Mouse (Mus musculus): Measurements from ENCODE around the gene Rhbdf1.

Rhbdf1 gene

GRCm38 (mm10) chr11:32238093-32238860, 16.2 kb upstream of the Rhbdf1 start:
- DNase-seq, result peak; percentile 79

DNA sequence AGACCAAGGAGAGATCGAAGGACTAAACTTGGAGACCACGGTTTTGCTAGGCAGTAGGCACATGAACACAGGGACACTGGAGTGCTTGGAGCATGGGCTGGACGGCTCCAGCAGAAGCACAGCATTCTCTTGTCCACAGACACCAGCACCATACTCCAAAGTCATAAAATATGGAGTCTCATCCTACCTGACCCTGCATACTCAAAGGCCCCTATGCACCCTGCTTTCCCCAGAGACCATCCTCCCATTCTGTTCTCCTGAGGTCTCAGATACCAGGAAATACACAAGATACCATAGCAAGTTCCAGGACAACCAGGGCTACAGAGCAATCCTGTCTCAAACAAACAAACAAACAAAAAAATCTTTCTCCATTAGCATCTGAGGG, 15.3 kb upstream of the Rhbdf1 start:
- DNase-seq, result no peak

DNA sequence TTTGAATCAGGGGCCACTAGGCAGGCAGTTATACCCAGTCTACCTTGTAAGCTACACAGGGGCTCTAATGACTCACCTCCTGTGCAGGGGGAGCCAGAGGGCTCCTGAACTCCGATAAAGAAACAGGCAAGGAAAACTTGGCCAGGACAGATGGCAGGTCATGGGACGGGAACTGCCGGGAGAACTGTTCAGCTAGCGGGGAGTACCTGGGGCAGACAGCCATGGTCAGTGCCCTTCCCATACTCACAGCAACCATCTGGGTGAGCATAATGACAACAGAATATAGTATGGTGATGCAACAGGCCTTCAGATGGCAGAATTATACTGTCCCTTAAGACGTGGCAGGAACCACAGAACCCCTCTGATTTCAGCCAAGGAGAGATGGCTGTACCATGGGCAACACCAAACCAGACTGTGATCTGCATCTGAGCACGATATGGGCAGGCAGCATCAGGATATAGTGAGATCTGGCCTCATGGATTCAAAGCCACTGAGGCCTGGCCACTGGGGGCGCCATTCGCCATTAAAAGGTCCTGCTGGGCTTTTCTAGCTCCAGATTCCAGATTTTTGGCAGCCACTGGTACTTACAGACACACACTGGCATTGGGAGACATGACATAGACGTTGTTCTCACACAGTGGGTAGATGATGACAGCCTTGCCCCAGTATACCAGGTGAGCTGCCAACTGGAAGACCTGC, 14.8 kb upstream of the Rhbdf1 start:
- DNase-seq, result peak; percentile 71

DNA sequence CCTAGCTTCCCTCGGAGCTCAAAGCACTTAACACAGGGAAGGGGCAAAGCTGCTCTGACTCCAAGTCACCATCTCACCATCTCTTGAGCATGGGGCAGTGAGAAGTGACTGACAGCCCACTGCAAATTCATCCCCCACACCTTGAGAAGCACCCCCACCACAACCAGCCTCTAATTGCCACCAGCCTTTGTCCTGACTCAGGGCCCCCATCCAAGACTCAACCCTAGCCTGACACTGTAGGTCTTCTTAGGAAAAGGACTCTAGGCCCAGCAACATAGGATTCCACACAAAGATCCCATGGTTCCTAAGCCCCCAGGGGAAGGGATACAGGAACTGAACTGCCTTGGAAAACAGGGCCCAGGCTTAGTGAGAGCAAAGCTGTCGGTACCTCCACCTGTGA, 14.0 kb upstream of the Rhbdf1 start:
- DNase-seq, result no peak

GRCm38 (mm10) chr11:32235646-32236045, 13.5 kb upstream of the Rhbdf1 start:
- DNase-seq, result peak; percentile 68

GRCm38 (mm10) chr11:32234816-32235485, 12.9 kb upstream of the Rhbdf1 start:
- no peak for DNase-seq

GRCm38 (mm10) chr11:32233895-32234294, 11.8 kb upstream of the Rhbdf1 start:
- DNase-seq, result no peak

DNA sequence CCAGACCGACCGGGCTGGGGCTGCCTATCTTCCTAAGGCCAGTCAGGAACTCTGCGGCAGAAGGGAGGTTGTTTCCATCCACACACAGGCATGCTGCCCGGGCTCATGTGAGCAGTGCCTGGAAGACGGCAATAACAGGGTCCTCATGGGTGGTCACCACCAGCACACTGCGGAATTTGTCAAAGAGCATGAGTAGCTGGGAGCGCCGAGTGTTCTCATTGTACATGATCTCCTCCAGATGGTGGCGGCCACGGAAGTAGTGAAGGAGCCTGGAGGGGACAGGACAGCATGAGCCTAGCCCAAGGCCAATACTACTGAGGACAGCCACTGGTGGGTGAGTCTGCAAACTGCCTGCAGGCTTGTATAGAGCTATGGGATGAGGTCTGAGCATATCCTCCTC, 10.7 kb upstream of the Rhbdf1 start:
- no peak for DNase-seq

- no peak for DNase-seq
These were observed 9.0 kb upstream of the Rhbdf1 start for GRCm38 (mm10) chr11:32231125-32231524.

DNA sequence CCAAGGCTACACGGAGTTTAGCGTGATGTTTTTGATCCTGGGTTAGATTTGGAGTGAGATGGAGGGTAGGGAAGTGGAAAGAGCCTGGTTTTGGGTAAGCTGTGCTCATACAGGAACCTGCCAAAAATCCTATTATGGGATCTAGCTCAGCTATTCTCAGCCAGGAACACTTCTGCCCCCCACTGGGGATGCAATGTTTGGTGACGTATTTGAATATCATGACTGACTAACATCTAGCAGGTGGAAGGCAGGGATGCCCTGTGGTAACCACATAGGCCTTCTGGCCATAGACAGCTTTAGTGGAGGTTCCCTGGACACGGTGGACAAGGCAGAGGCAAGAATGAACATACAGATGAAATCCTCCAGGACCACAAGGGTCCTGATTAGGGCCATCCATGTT, 8.1 kb upstream of the Rhbdf1 start:
- peak; percentile 26 for DNase-seq

DNA sequence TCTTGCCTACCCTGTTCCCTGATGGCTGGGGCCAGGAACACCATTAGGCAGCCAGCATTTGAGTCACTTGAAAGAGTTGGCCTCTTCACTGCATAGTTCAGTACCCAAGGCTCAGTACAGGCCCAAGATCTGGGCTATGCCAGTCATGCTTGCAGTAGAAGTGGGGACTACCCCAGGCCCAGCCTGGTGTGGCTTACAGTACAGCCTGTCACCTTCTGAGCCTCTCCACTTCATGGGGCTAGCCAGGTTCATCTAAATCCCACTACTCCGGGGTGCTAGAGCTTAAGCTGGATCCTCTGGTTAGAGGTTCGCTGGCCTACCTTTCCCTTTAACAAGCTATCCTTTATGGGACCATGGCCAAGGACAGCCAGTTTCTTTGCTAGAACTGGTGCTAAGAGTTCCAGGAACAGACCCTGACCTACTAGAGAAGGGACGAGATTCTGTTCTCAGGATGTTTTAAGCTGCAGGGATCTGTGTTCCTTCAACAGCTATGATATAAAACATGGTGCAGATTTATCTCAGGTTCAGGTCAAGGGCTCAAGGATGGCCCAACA, 6.3 kb upstream of the Rhbdf1 start:
- no peak for DNase-seq

DNA sequence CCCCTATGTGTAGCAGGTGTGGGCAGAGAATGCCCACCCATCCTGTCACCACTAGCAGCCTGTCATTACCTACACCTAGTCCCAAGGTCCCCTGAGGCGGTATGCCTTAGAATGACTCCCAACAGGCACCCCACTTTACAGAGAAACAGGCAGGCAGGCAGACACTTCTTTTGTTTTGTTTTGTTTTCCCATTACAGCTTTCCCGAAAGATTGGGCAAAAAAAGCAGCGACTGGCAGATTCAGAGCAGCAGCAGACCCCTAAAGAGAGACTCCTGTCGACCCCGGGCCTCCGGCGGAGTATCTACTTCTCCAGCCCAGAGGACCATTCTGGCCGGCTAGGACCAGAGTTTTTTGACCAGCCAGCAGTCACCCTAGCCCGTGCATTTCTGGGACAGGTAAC, 5.5 kb upstream of the Rhbdf1 start:
- DNase-seq, result no peak

DNA sequence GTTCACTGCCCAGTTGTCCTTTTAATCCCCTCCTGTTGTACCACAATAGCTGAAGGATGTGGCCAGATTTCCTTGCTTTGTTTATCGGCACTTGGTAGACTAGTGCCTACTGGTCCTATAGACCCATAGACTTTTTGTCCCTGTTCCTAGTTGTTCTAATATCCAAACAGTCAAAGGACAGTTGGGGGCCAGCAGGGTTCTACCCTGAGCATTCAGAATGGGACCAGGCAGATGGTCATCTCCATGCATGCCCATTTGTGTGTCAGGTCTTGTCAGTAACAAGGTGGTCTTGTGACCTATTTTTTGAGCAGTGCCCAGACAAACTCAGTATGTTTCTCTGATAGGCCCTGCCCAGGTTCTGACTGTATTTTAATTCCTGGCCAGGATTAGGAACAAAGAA, 4.9 kb upstream of the Rhbdf1 start:
- DNase-seq, result no peak

GRCm38 (mm10) chr11:32226124-32226871, 4.2 kb upstream of the Rhbdf1 start, which contains the start of gene Mpg:
TSS of gene Mpg (plus strand) at chr11:32226505.
- DNase-seq, result peak; percentile 92

- peak; percentile 44 for DNase-seq
These were observed 3.4 kb upstream of the Rhbdf1 start for GRCm38 (mm10) chr11:32225222-32226104.

DNA sequence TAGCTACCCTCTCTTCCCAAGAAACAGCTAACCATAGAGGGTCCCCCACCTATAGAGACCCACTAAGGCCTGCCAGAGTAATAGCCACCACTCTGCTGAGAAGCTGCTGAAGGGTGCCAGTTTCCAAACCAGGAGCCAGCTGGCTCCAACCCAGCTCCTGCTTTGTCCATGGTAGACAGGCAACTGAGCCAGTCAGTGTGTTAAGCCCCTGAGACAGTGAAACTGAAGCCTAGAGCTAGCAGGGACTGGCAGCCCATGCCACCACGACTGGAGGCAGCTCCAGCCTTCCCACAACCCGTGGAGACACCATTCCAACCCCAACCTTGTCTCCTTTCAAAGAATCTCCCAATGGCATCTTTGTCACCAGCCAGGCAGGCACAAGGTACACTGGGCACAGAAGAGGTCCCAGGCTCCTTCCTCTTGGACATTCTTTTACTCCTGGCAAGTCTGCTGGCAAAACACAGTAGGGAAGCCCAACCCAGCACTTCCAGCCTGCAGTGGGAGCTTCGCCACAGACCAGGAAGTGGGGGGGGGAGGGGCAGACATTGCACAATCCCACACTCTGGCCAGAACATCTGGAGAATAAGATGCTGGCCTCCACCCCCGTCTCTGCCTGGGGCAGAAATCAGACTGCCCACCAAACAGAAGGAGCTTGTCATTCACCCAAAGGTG, 2.5 kb upstream of the Rhbdf1 start:
- DNase-seq, result peak; percentile 92

- no peak for DNase-seq
These were observed 1.3 kb upstream of the Rhbdf1 start for GRCm38 (mm10) chr11:32223297-32223967.

GRCm38 (mm10) chr11:32222570-32223194, 582 bp upstream of the Rhbdf1 start:
- DNase-seq, result peak; percentile 33

- DNase-seq, result peak; percentile 70
These were observed 712 bp downstream of the Rhbdf1 start for GRCm38 (mm10) chr11:32221225-32221950.

Measured in lung, postnatal 14 days (tissue).